Mouse (Mus musculus) CH12.LX (cell line): ENCODE measurements around the gene Grm8.

Experiments
- CTCF ChIP-seq, 2 experiments: IDR thresholded peaks in 1 of 2; conservative IDR thresholded peaks in 1 of 2; 2 replicates each; pipeline ENCODE4 v1.5.1; 2011 to 2012; ENCODE audit warnings: low read depth in 2 of 2, low read length in 2 of 2, improper control_type of control experiment in 1 of 2, inconsistent platforms in 1 of 2, mild to moderate bottlenecking in 1 of 2, moderate library complexity in 1 of 2
- EP300 ChIP-seq: IDR thresholded peaks from 2 replicates; pipeline ENCODE4 v1.6.1; 2011; ENCODE audit warnings: low read length, improper control_type of control experiment
- ETS1 ChIP-seq: conservative IDR thresholded peaks from 2 replicates; pipeline ENCODE4 v1.6.1; 2012; ENCODE audit warnings: low read depth, mild to moderate bottlenecking, inconsistent platforms, low read length, improper control_type of control experiment, moderate library complexity
- JUN ChIP-seq: IDR thresholded peaks from 2 replicates; pipeline ENCODE4 v1.6.1; 2011; ENCODE audit warnings: low read depth, mild to moderate bottlenecking, low read length, improper control_type of control experiment, moderate library complexity; ENCODE audit not compliant: insufficient read depth
- PAX5 ChIP-seq: IDR thresholded peaks from 2 replicates; pipeline ENCODE4 v1.6.1; 2012; ENCODE audit warnings: low read length, inconsistent platforms, mixed read lengths
- UBTF ChIP-seq: IDR thresholded peaks from 2 replicates; pipeline ENCODE4 v1.6.1; 2012; ENCODE audit warnings: low read depth, mild to moderate bottlenecking, inconsistent platforms, low read length, improper control_type of control experiment, moderate library complexity

GRCm38 (mm10) chr6:27892886-27893285, 242.1 kb downstream of the Grm8 start:
- TF ChIP-seq EP300: no peak
- no peak for TF ChIP-seq UBTF
- no peak for TF ChIP-seq CTCF (conservative IDR thresholded peaks at IDR 0.05 in 1 of 2, IDR thresholded peaks at IDR 0.05 in 1 of 2; ENCODE audit: low read depth in 2 of 2, low read length in 2 of 2)
- no peak for TF ChIP-seq ETS1
- TF ChIP-seq PAX5: no peak
- no peak for TF ChIP-seq JUN
